Mouse (Mus musculus) layer of hippocampus, adult 2 months (tissue): ENCODE results near the gene Slc25a17. TPM values are rescaled to one million over a fixed set of nuclear protein-coding genes. Genes with fewer than 3 reads are reported as not detected.
A peak's percentile ranks its signal among the peaks of the same experiment; 100 is the strongest.

Experiments used
- DNase-seq, 2 experiments: peaks; one replicate each; pipeline ENCODE4 v3.0.0; 2022; ENCODE audit warnings: low spot score in 2 of 2
- H3K27ac ChIP-seq: fragments of 200-600 bp; 2 replicates; pipeline ENCODE4 v1.8.1; 2022
- H3K4me3 ChIP-seq: fragments of 200-600 bp; 2 replicates; pipeline ENCODE4 v1.8.1; 2022; ENCODE audit warnings: mild to moderate bottlenecking
- CTCF ChIP-seq: fragments of 200-600 bp; conservative IDR thresholded peaks from 2 replicates; pipeline ENCODE4 v1.8.1; 2022; ENCODE audit warnings: antibody characterized with exemption, mild to moderate bottlenecking, moderate library complexity
- total RNA-seq, 2 experiments: library from RNA; stranded (reverse); gene quantifications; 2 replicates each; pipeline ENCODE4 v1.2.3; 2021

Slc25a17 gene
- total RNA-seq, 2 experiments from 2014 or later = 41.5 to 47.6 TPM

GRCm38 (mm10) chr15:81284121-81284734, 76.4 kb downstream of the Slc25a17 start:
- Histone ChIP-seq H3K4me3 (no peak overlapping the region), H3K27ac (no peak overlapping the region)
- TF ChIP-seq CTCF = peak; percentile 48
- DNase-seq = no peak

GRCm38 (mm10) chr15:81278699-81279098, 81.9 kb downstream of the Slc25a17 start:
- TF ChIP-seq CTCF = no peak
- Histone ChIP-seq H3K4me3 (no peak overlapping the region), H3K27ac (no peak overlapping the region)
- DNase-seq = no peak

GRCm38 (mm10) chr15:81277928-81278327, 82.7 kb downstream of the Slc25a17 start:
- Histone ChIP-seq H3K4me3 (no peak overlapping the region), H3K27ac (no peak overlapping the region)
- no peak for DNase-seq
- no peak for TF ChIP-seq CTCF

- H3K27ac ChIP-seq = no peak overlapping the region
Observed at GRCm38 (mm10) chr15:81273361-81273760, 87.3 kb downstream of the Slc25a17 start.

GRCm38 (mm10) chr15:81272305-81273053, 88.1 kb downstream of the Slc25a17 start:
- Histone ChIP-seq H3K4me3 (no peak overlapping the region), H3K27ac (peak overlapping the region; percentile 32)
- peak in 1 of 2 experiments; percentile 20 for DNase-seq
- TF ChIP-seq CTCF = no peak

More at GRCm38 (mm10) chr15:81273361-81273760, 87.3 kb downstream of the Slc25a17 start:
- DNase-seq = no peak
- TF ChIP-seq CTCF = no peak
- no peak overlapping the region for H3K4me3 ChIP-seq

Other genes starting within 250 kb of the Slc25a17 start
- 100 to 1,000 TPM; 109 to 115 TPM for gene Mrtfa, start 170.1 kb downstream of the Slc25a17 start, total RNA-seq
- gene Mchr1, start 125.3 kb downstream of the Slc25a17 start, total RNA-seq = 10 to 100 TPM; 24.6 to 24.9 TPM
- gene St13, start 39.3 kb upstream of the Slc25a17 start, total RNA-seq = 100 to 1,000 TPM; 163 to 171 TPM
- 10 to 100 TPM; 17.0 to 17.9 TPM for gene Xpnpep3, start 39.3 kb upstream of the Slc25a17 start, total RNA-seq
- not detected for gene Dnajb7, start 47.5 kb upstream of the Slc25a17 start, total RNA-seq
- 100 to 1,000 TPM; 124 to 137 TPM for gene Rbx1, start 105.5 kb upstream of the Slc25a17 start, total RNA-seq
- 10 to 100 TPM; 67.8 to 68.4 TPM for gene Ep300, start 224.5 kb upstream of the Slc25a17 start, total RNA-seq